Mouse (Mus musculus) cerebellum, adult 2 months (tissue): Measurements from ENCODE around the gene Fam149a. TPM values are rescaled to one million over a fixed set of nuclear protein-coding genes. Genes with fewer than 3 reads are reported as not detected.

ENCODE experiments used
- DNase-seq, 2 experiments: peaks; one replicate each; pipeline ENCODE4 v3.0.0; 2021
- H3K27ac ChIP-seq: fragments of 200-500 bp; 2 replicates; pipeline ENCODE4 v1.5.1; 2012; ENCODE audit warnings: low read length, control low read depth, inconsistent platforms; ENCODE audit not compliant: insufficient read depth
- H3K27me3 ChIP-seq: fragments of 200-500 bp; 2 replicates; pipeline ENCODE4 v1.6.1; 2012; ENCODE audit warnings: inconsistent platforms, mild to moderate bottlenecking, low read length, moderate library complexity; ENCODE audit not compliant: control insufficient read depth, insufficient read depth
- H3K4me1 ChIP-seq: fragments of 200-500 bp; 2 replicates; pipeline ENCODE4 v1.6.1; 2011; ENCODE audit warnings: low read length; ENCODE audit not compliant: control insufficient read depth, insufficient read depth
- H3K4me3 ChIP-seq: fragments of 200-500 bp; replicated peaks from 2 replicates; pipeline ENCODE3; 2011; ENCODE audit warnings: mild to moderate bottlenecking, low read depth, low read length, control low read depth; ENCODE audit not compliant: insufficient read depth
- CTCF ChIP-seq: fragments of 200-500 bp; IDR thresholded peaks from 2 replicates; pipeline ENCODE4 v1.5.1; 2011; ENCODE audit warnings: low read depth, mild to moderate bottlenecking, control low read depth, low read length, moderate library complexity, borderline replicate concordance; ENCODE audit not compliant: insufficient read depth
- POLR2A ChIP-seq: fragments of 200-500 bp; IDR thresholded peaks from 2 replicates; pipeline ENCODE4 v1.6.1; 2011; ENCODE audit warnings: low read length, control low read depth, borderline replicate concordance; ENCODE audit not compliant: insufficient read depth
- WGBS: fragments of 180-500 bp; shearing (Covaris S2); methylation state at CpG from one replicate; pipeline ENCODE4 v1.1.7; 2018; 5-methylcytosine and 5-hydroxymethylcytosine counted together
- polyA plus RNA-seq: library from polyadenylated mRNA; depleted of rRNA; stranded (reverse); fragments of >200 nt; gene quantifications from 2 replicates; pipeline ENCODE4 v1.2.3, GENCODE M21; 2012; rRNA removed

Fam149a gene
- polyA plus RNA-seq, 1 experiment, result 15.1 TPM

GRCm38 (mm10) chr8:45295276-45295675, 86.8 kb downstream of the Fam149a start:
- Histone ChIP-seq H3K27ac (no peak overlapping the region), H3K4me1 (no peaks in the 10 kb centered on the region), H3K4me3 (no peak overlapping the region), H3K27me3 (no peaks in the 10 kb centered on the region)
- TF ChIP-seq POLR2A (no peak), CTCF (no peak)
- 93% methylated on average over 6 of the region's 6 CpGs for WGBS
- DNase-seq, result no peak

- H3K27me3 ChIP-seq, result no peaks in the 10 kb centered on the region
- no peaks in the 10 kb centered on the region for H3K4me1 ChIP-seq
- 89% methylated on average over 7 of the region's 7 CpGs for WGBS
- no peak within 1 kb of the TSS for H3K27ac ChIP-seq
- H3K4me3 ChIP-seq, result no peak within 1 kb of the TSS
- TF ChIP-seq POLR2A (no peak), CTCF (no peak)
- DNase-seq, result no peak
These were observed 87.4 kb downstream of the Fam149a start, which contains the start of gene Klkb1 for GRCm38 (mm10) chr8:45294687-45295086. Gene Klkb1, minus strand, starts transcription at chr8:45294859.

- Histone ChIP-seq H3K27ac (no peak overlapping the region), H3K4me1 (no peaks in the 10 kb centered on the region), H3K27me3 (no peaks in the 10 kb centered on the region), H3K4me3 (no peak overlapping the region)
- WGBS, result 49% methylated on average over 2 of the region's 2 CpGs
- peak; percentile 33 to 63 for DNase-seq
- no peak for TF ChIP-seq CTCF
- TF ChIP-seq POLR2A, result no peak
These were observed 90.3 kb downstream of the Fam149a start for GRCm38 (mm10) chr8:45291790-45292189.

Other genes starting within 250 kb of the Fam149a start
- gene F11, start 120.3 kb downstream of the Fam149a start, polyA plus RNA-seq, result not detected in 2 replicates
- gene Klkb1, start 87.4 kb downstream of the Fam149a start, polyA plus RNA-seq, result 0.03 and 0.08 TPM in 2 replicates
- not detected in 2 replicates for gene Gm45753, start 73.8 kb downstream of the Fam149a start, polyA plus RNA-seq
- 4.8 and 5.4 TPM in 2 replicates for gene Cyp4v3, start 49.1 kb downstream of the Fam149a start, polyA plus RNA-seq
- gene Tlr3, start 28.8 kb upstream of the Fam149a start, polyA plus RNA-seq, result 7.9 and 9.6 TPM in 2 replicates
- 32.9 and 33.0 TPM in 2 replicates for gene Sorbs2, start 125.5 kb upstream of the Fam149a start, polyA plus RNA-seq